Mouse (Mus musculus) MEL (cell line): ENCODE data around the gene Pigk. TPM values are rescaled to one million over a fixed set of nuclear protein-coding genes. Genes with fewer than 3 reads are reported as not detected.

Experiments
- DNase-seq: peaks from one replicate; pipeline ENCODE4 v3.0.0; 2011; ENCODE audit warnings: low read depth, low spot score
- H3K27ac ChIP-seq: 2 replicates; pipeline ENCODE4 v1.5.1; 2012; ENCODE audit warnings: low read depth, mild to moderate bottlenecking, control low read depth, low read length, moderate library complexity; ENCODE audit not compliant: control insufficient read depth
- H3K27me3 ChIP-seq, 2 experiments: fragments of 150-350 bp in 1 of 2; sonication (generic) in 1 of 2; 2 replicates each; pipeline ENCODE4 v1.6.1; 2012; ENCODE audit warnings: low read length in 2 of 2, mild to moderate bottlenecking in 2 of 2, improper control_type of control experiment in 1 of 2, moderate library complexity in 1 of 2; ENCODE audit not compliant: insufficient read depth in 2 of 2, control insufficient read depth in 1 of 2
- H3K36me3 ChIP-seq, 2 experiments: 2 replicates each; pipeline ENCODE4 v1.6.1; 2012 to 2014; ENCODE audit warnings: low read length in 2 of 2, improper control_type of control experiment in 1 of 2, inconsistent platforms in 1 of 2, mild to moderate bottlenecking in 1 of 2; ENCODE audit not compliant: insufficient read depth in 2 of 2, control insufficient read depth in 1 of 2
- H3K4me1 ChIP-seq, 2 experiments: fragments of 150-350 bp in 1 of 2; sonication (generic) in 1 of 2; 2 replicates each; pipeline ENCODE4 v1.6.1; 2012; ENCODE audit warnings: low read length in 2 of 2, improper control_type of control experiment in 1 of 2, mild to moderate bottlenecking in 1 of 2; ENCODE audit not compliant: insufficient read depth in 2 of 2, control insufficient read depth in 1 of 2
- H3K4me3 ChIP-seq, 2 experiments: fragments of 150-350 bp in 1 of 2; sonication (generic) in 1 of 2; 2 replicates each; pipeline ENCODE4 v1.5.1; 2012; ENCODE audit warnings: low read depth in 2 of 2, low read length in 2 of 2, mild to moderate bottlenecking in 2 of 2, moderate library complexity in 2 of 2, control low read depth in 1 of 2, improper control_type of control experiment in 1 of 2; ENCODE audit not compliant: control insufficient read depth in 1 of 2, insufficient read depth in 1 of 2
- H3K79me2 ChIP-seq: 2 replicates; pipeline ENCODE4 v1.6.1; 2012; ENCODE audit warnings: mild to moderate bottlenecking, low read length, moderate library complexity; ENCODE audit not compliant: control insufficient read depth, poor library complexity, insufficient read depth
- H3K9ac ChIP-seq: 2 replicates; pipeline ENCODE4 v1.6.1; 2012; ENCODE audit warnings: low read depth, mild to moderate bottlenecking, control low read depth, low read length, moderate library complexity; ENCODE audit not compliant: control insufficient read depth, poor library complexity, severe bottlenecking
- H3K9me3 ChIP-seq: fragments of 150-350 bp; sonication (generic); replicated peaks from 2 replicates; pipeline ENCODE4 v1.6.1; 2012; ENCODE audit warnings: mild to moderate bottlenecking, low read length, improper control_type of control experiment, moderate library complexity; ENCODE audit not compliant: insufficient read depth
- BHLHE40 ChIP-seq: IDR thresholded peaks from 2 replicates; pipeline ENCODE4 v1.6.1; 2012; ENCODE audit warnings: low read depth, mild to moderate bottlenecking, inconsistent platforms, low read length, improper control_type of control experiment, borderline replicate concordance
- CHD2 ChIP-seq: IDR thresholded peaks from 2 replicates; pipeline ENCODE4 v1.6.1; 2011; ENCODE audit warnings: low read length, improper control_type of control experiment
- CTCF ChIP-seq, 3 experiments: IDR thresholded peaks in 2 of 3; conservative IDR thresholded peaks in 1 of 3; 2 replicates each; pipeline ENCODE4 v1.5.1; 2011 to 2012; ENCODE audit warnings: low read length in 3 of 3, low read depth in 2 of 3, mild to moderate bottlenecking in 2 of 3, improper control_type of control experiment in 1 of 3, inconsistent platforms in 1 of 3, mixed read lengths in 1 of 3, moderate library complexity in 1 of 3; ENCODE audit not compliant: control insufficient read depth in 1 of 3, insufficient read depth in 1 of 3, poor library complexity in 1 of 3, severe bottlenecking in 1 of 3
- ELF1 ChIP-seq: IDR thresholded peaks from 2 replicates; pipeline ENCODE4 v1.6.1; 2014; ENCODE audit warnings: low read depth, mild to moderate bottlenecking, inconsistent platforms, low read length, improper control_type of control experiment, moderate library complexity
- EP300 ChIP-seq, 2 experiments: IDR thresholded peaks; 2 replicates each; pipeline ENCODE4 v1.6.1; 2011; ENCODE audit warnings: improper control_type of control experiment in 2 of 2, low read length in 2 of 2, low read depth in 1 of 2, mild to moderate bottlenecking in 1 of 2
- GABPA ChIP-seq: IDR thresholded peaks from 2 replicates; pipeline ENCODE4 v1.6.1; 2012; ENCODE audit warnings: low read depth, mild to moderate bottlenecking, inconsistent platforms, low read length, improper control_type of control experiment, moderate library complexity
- HCFC1 ChIP-seq: IDR thresholded peaks from 2 replicates; pipeline ENCODE4 v1.6.1; 2012; ENCODE audit warnings: low read depth, mild to moderate bottlenecking, inconsistent platforms, low read length, improper control_type of control experiment, moderate library complexity
- JUND ChIP-seq: IDR thresholded peaks from 2 replicates; pipeline ENCODE4 v1.6.1; 2011; ENCODE audit warnings: low read depth, mild to moderate bottlenecking, improper control_type of control experiment, low read length
- KAT2A ChIP-seq: conservative IDR thresholded peaks from 2 replicates; pipeline ENCODE4 v1.6.1; 2012; ENCODE audit warnings: low read depth, low read length, improper control_type of control experiment, inconsistent platforms
- MAFK ChIP-seq: IDR thresholded peaks from 2 replicates; pipeline ENCODE4 v1.6.1; 2011; ENCODE audit warnings: low read depth, mild to moderate bottlenecking, low read length, improper control_type of control experiment, borderline replicate concordance
- MEF2A ChIP-seq: IDR thresholded peaks from 2 replicates; pipeline ENCODE4 v1.6.1; 2014; ENCODE audit warnings: low read depth, mild to moderate bottlenecking, inconsistent platforms, low read length, improper control_type of control experiment; ENCODE audit not compliant: poor library complexity, insufficient replicate concordance, severe bottlenecking; ENCODE audit errors: extremely low read depth
- NRF1 ChIP-seq: IDR thresholded peaks from 2 replicates; pipeline ENCODE4 v1.6.1; 2014; ENCODE audit warnings: low read depth, mild to moderate bottlenecking, inconsistent platforms, low read length, improper control_type of control experiment, moderate library complexity; ENCODE audit not compliant: poor library complexity, insufficient read depth, severe bottlenecking
- POLR2AphosphoS5 ChIP-seq: IDR thresholded peaks from 2 replicates; pipeline ENCODE4 v1.6.1; 2012; ENCODE audit warnings: low read depth, borderline replicate concordance, mild to moderate bottlenecking, inconsistent platforms, low read length, moderate library complexity, mixed read lengths
- RAD21 ChIP-seq: IDR thresholded peaks from 2 replicates; pipeline ENCODE4 v1.6.1; 2011; ENCODE audit warnings: mild to moderate bottlenecking, low read depth, low read length, improper control_type of control experiment
- SIN3A ChIP-seq: IDR thresholded peaks from 2 replicates; pipeline ENCODE4 v1.6.1; 2012; ENCODE audit warnings: low read length, improper control_type of control experiment, inconsistent platforms
- SMC3 ChIP-seq: IDR thresholded peaks from 2 replicates; pipeline ENCODE4 v1.6.1; 2011; ENCODE audit warnings: low read depth, low read length, improper control_type of control experiment
- TAL1 ChIP-seq: IDR thresholded peaks from 2 replicates; pipeline ENCODE4 v1.6.1; 2012; ENCODE audit warnings: mild to moderate bottlenecking, inconsistent platforms, low read length, moderate library complexity, mixed read lengths
- TBP ChIP-seq: IDR thresholded peaks from 2 replicates; pipeline ENCODE4 v1.8.0; 2011; ENCODE audit warnings: low read depth, low read length, improper control_type of control experiment
- UBTF ChIP-seq: IDR thresholded peaks from 2 replicates; pipeline ENCODE4 v1.6.1; 2012; ENCODE audit warnings: low read depth, mild to moderate bottlenecking, inconsistent platforms, low read length, improper control_type of control experiment, moderate library complexity, borderline replicate concordance; ENCODE audit not compliant: insufficient read depth
- USF1 ChIP-seq: IDR thresholded peaks from 2 replicates; pipeline ENCODE4 v1.6.1; 2014; ENCODE audit warnings: low read depth, mild to moderate bottlenecking, inconsistent platforms, low read length, improper control_type of control experiment, moderate library complexity
- USF2 ChIP-seq, 2 experiments: IDR thresholded peaks; 2 replicates each; pipeline ENCODE4 v1.6.1; 2011 to 2012; ENCODE audit warnings: improper control_type of control experiment in 2 of 2, low read length in 2 of 2, borderline replicate concordance in 1 of 2, inconsistent platforms in 1 of 2, low read depth in 1 of 2, mild to moderate bottlenecking in 1 of 2; ENCODE audit not compliant: insufficient read depth in 1 of 2
- ZC3H11A ChIP-seq: IDR thresholded peaks from 2 replicates; pipeline ENCODE4 v1.6.1; 2012; ENCODE audit warnings: low read depth, mild to moderate bottlenecking, inconsistent platforms, low read length, improper control_type of control experiment
- ZKSCAN1 ChIP-seq: IDR thresholded peaks from 2 replicates; pipeline ENCODE4 v1.6.1; 2012; ENCODE audit warnings: low read depth, mild to moderate bottlenecking, inconsistent platforms, low read length, improper control_type of control experiment, moderate library complexity
- ZNF384 ChIP-seq: IDR thresholded peaks from 2 replicates; pipeline ENCODE4 v1.6.1; 2012; ENCODE audit warnings: low read depth, mild to moderate bottlenecking, inconsistent platforms, low read length, improper control_type of control experiment
- polyA plus RNA-seq, 2 experiments: library from polyadenylated mRNA; stranded (reverse) in 1 of 2; unstranded in 1 of 2; fragments of >175 nt in 1 of 2; fragments of >200 nt in 1 of 2; gene quantifications; 2 replicates each; pipeline versions ENCODE4 v1.2.1 to v1.2.4; 2012; ENCODE audit warnings: low replicate concordance in 2 of 2, low read depth in 1 of 2; ENCODE audit not compliant: insufficient read length in 2 of 2, insufficient read depth in 1 of 2, missing spikeins in 1 of 2
- total RNA-seq: library from RNA; depleted of rRNA; stranded (reverse); fragments of 300-350 nt; gene quantifications from 2 replicates; pipeline ENCODE4 v1.2.3, GENCODE M21; 2012

Pigk gene
- total and polyA plus RNA-seq, 3 experiments, result 14.6 to 17.8 TPM; not detected in 1

- H3K4me3 ChIP-seq, result no peak overlapping the region
- no peak overlapping the region for H3K9ac ChIP-seq
- H3K36me3 ChIP-seq, result 0 out of 4 replicates have a peak, but pooled peaks cover 0 to 1% of the 10 kb centered on the region in 2 experiments
- TF ChIP-seq POLR2AphosphoS5, result no peak
- no peak for TF ChIP-seq USF2 (IDR thresholded peaks at IDR 0.05; ENCODE audit: borderline replicate concordance in 1 of 2, insufficient read depth in 1 of 2, low read depth in 1 of 2, low read length in 2 of 2)
- no peak for TF ChIP-seq JUND
- TF ChIP-seq ZKSCAN1, result no peak
- no peak for TF ChIP-seq CHD2
- no peak for TF ChIP-seq GABPA
- TF ChIP-seq RAD21, result no peak
- no peak for TF ChIP-seq TAL1
- no peak for TF ChIP-seq MEF2A
- no peak for TF ChIP-seq NRF1
- TF ChIP-seq MAFK, result no peak
- TF ChIP-seq ZC3H11A, result no peak
- TF ChIP-seq KAT2A, result no peak
- no peak for TF ChIP-seq ZNF384
- no peak for TF ChIP-seq UBTF
- DNase-seq, result no peak
- H3K27ac ChIP-seq, result no peak overlapping the region
- no peaks in the 10 kb centered on the region for H3K79me2 ChIP-seq
- H3K4me1 ChIP-seq, result no peaks in the 10 kb centered on the region
- no peaks in the 10 kb centered on the region for H3K9me3 ChIP-seq
- no peaks in the 10 kb centered on the region for H3K27me3 ChIP-seq
Measured at GRCm38 (mm10) chr3:152728238-152728637, 14.3 kb downstream of the Pigk start.

- TF ChIP-seq MEF2A, result no peak
- no peak for TF ChIP-seq USF2 (IDR thresholded peaks at IDR 0.05; ENCODE audit: borderline replicate concordance in 1 of 2, insufficient read depth in 1 of 2, low read depth in 1 of 2, low read length in 2 of 2)
- TF ChIP-seq GABPA, result no peak
- no peak for TF ChIP-seq USF1
- TF ChIP-seq SIN3A, result no peak
- TF ChIP-seq ELF1, result no peak
- no peak for TF ChIP-seq NRF1
- no peak for TF ChIP-seq SMC3
- no peak for TF ChIP-seq CTCF (IDR thresholded peaks at IDR 0.05 in 2 of 3, conservative IDR thresholded peaks at IDR 0.05 in 1 of 3; ENCODE audit: control insufficient read depth in 1 of 3, insufficient read depth in 1 of 3, low read depth in 2 of 3, low read length in 3 of 3, poor library complexity in 1 of 3, severe bottlenecking in 1 of 3)
- no peak for TF ChIP-seq BHLHE40
- TF ChIP-seq EP300 (IDR thresholded peaks at IDR 0.05; ENCODE audit: low read depth in 1 of 2, low read length in 2 of 2), result no peak
- TF ChIP-seq RAD21, result no peak
- TF ChIP-seq ZC3H11A, result no peak
- no peak for TF ChIP-seq HCFC1
- no peak for TF ChIP-seq TBP
- DNase-seq, result no peak
- Histone ChIP-seq H3K4me1 (peaks cover 0 to 7% of the 10 kb centered on the region in 2 experiments; a peak in 1 of 4 replicates), H3K4me3 (no peak overlapping the region), H3K79me2 (no peaks in the 10 kb centered on the region), H3K36me3 (peaks cover 0 to 5% of the 10 kb centered on the region in 2 experiments; a peak in 2 of 4 replicates), H3K27me3 (no peaks in the 10 kb centered on the region), H3K9ac (no peak overlapping the region), H3K9me3 (no peaks in the 10 kb centered on the region), H3K27ac (no peak overlapping the region)
Measured at GRCm38 (mm10) chr3:152733011-152733410, 19.1 kb downstream of the Pigk start.
